Mouse (Mus musculus) layer of hippocampus, postnatal 10 days (tissue): Measurements from ENCODE around the gene Aldh1a3. TPM values are rescaled to one million over a fixed set of nuclear protein-coding genes. Genes with fewer than 3 reads are reported as not detected.

Source experiments
- microRNA-seq, 2 experiments: library from miRNA; unstranded; fragments of <30 nt; microRNA quantifications; one replicate each; pipeline ENCODE4 v1.2.0; 2021
- total RNA-seq, 2 experiments: library from RNA; stranded (reverse); gene quantifications; 2 replicates each; pipeline ENCODE4 v1.2.3; 2021

Aldh1a3 gene
- total RNA-seq, 2 experiments from 2014 or later: 0.94 to 1.4 TPM

Small RNAs within 50 kb of the gene (microRNA-seq; reads per million reads assigned to microRNA genes)
- gene Mir7057: 0 reads per million in 2 experiments

Other genes starting within 250 kb of the Aldh1a3 start
- not detected for gene Gm10974, start 61.6 kb downstream of the Aldh1a3 start, total RNA-seq
- 1 to 10 TPM; 3.1 to 3.4 TPM for gene Lrrk1, start 39.2 kb downstream of the Aldh1a3 start, total RNA-seq